Mouse (Mus musculus) bone marrow, adult 2 months (tissue): ENCODE data around the gene Wbp1l.

ENCODE experiments used
- CTCF ChIP-seq: fragments of 200-500 bp; IDR thresholded peaks from 2 replicates; pipeline ENCODE4 v1.5.1; 2011; ENCODE audit warnings: low read length, control low read depth; ENCODE audit not compliant: control insufficient read depth, insufficient read depth
- POLR2A ChIP-seq: fragments of 200-500 bp; IDR thresholded peaks from 2 replicates; pipeline ENCODE4 v1.6.1; 2011; ENCODE audit warnings: low read depth, mild to moderate bottlenecking, control low read depth, low read length, borderline replicate concordance; ENCODE audit not compliant: control insufficient read depth

GRCm38 (mm10) chr19:46643236-46643635 is 44.4 kb downstream of the Wbp1l start:
- TF ChIP-seq POLR2A: no peak
- TF ChIP-seq CTCF: no peak
